Mouse (Mus musculus): ENCODE measurements at regions not wholly inside any gene's neighbourhood (a gene's known extent, or its start where the extent isn't known, plus 50 kb on each side); places are given as distances from the start of the nearest gene placed in this dataset.

GRCm38 (mm10) chr5:27963765-27964164 lies 107.4 kb upstream of the Insig1 start:
- no peak for DNase-seq (ENCODE audit: low spot score in 2 of 2)

DNA sequence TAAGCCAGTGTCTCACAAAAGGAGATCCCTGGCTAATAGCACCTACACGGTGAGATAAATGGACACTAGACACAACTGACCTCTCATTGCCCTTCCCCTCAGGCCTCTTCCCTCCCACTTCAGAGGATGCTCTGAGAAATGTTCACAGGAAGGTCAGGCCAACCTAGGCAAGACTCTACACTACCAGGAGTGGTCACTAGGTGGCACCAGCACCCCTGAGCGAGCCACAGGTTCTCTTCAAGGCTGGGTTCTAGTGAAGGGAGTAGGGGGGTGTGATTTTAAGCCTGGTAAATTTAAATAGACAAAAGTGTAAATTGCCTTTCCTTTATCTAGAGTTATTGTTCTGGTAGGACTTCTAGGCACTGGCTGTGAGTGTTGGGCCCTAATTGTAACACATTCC lies 76.0 kb upstream of the Insig1 start:
- DNase-seq (ENCODE audit: low spot score in 2 of 2), result peak in 1 of 2 experiments; percentile 56

- DNase-seq (ENCODE audit: low spot score in 2 of 2), result no peak
Measured at GRCm38 (mm10) chr5:27997751-27998150, 73.4 kb upstream of the Insig1 start.

DNA sequence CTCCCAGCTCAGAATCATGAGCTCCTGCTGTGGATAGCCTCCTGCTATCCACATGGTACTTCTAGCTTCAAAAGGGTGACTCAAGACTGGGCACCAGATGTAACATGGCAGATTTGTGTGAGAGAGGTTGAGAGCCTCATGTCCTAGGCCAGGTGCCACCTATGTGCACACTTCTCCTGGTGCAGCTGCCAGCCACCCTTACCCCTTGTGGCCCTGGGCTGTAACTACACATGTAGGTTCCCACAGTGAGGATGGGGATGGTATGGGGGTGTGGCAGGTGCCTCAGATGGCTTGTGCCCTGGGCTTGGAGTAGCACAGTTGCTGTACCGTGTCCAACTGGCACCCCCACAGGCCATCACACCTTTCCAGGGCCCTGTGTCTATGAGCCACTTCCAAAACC lies 68.2 kb upstream of the Insig1 start:
- no peak for DNase-seq (ENCODE audit: low spot score in 2 of 2)

GRCm38 (mm10) chr5:28003756-28004486 lies 67.2 kb upstream of the Insig1 start:
- no peak for DNase-seq (ENCODE audit: low spot score in 2 of 2)

DNA sequence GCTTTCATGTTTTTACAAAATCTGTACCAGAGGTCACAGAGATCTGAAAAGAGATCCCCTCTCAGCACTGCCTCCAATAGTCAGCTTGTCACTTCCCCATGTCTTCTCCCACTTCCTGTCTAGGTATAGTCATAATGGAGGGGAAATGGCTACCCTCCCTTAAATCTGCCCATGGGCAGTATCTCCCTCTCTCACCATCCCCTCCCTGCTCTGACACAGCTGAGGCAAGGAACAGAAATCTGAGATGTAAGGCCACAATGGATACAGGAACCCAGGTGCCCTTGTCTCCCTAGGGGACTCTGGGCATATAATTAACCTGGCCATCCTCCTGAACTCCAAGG lies 66.7 kb upstream of the Insig1 start:
- DNase-seq (ENCODE audit: low spot score in 2 of 2), result no peak

DNA sequence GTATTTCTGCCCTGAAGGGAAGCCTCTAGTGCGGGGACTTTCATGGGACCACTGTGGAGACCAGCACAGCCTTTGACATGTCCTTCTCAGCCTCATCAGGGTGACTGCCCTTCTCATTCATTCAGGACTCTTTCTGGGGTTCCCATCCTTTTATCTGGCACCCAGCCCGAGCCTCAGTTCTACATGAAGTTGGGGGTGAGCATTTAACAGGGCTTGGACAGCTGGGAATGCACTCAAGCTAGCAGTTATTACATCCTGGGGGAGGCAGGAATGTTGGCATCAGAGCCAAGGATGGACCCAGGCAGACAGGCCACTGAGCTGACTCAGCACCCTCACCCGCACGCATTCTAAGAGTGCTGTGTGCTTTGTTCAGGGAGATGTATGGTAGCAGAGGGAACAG lies 61.8 kb upstream of the Insig1 start:
- DNase-seq (ENCODE audit: low spot score in 2 of 2), result no peak

- DNase-seq (ENCODE audit: low spot score in 2 of 2), result no peak
Measured at GRCm38 (mm10) chr5:28009871-28010270, 61.3 kb upstream of the Insig1 start.

DNA sequence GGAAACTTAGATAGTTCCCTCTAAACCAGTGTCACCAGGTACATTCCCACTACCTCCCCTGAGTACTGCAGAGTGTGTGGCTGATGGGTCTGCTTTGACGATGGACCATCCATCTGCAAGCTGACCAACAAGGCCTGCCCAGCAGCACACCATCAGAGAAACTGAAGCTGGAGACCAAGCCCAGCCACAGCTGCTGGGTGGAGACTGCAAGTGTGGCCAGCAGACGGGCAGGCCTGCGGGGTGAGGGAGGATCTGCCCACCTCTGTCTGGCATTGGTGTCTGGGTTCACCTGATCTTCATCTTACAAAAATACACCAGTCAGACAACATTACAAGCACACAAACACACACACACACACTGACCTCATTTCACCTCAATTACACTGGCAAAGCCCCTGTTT lies 60.6 kb upstream of the Insig1 start:
- no peak for DNase-seq (ENCODE audit: low spot score in 2 of 2)

GRCm38 (mm10) chr5:28012496-28012895 lies 58.7 kb upstream of the Insig1 start:
- DNase-seq (ENCODE audit: low spot score in 2 of 2), result no peak

GRCm38 (mm10) chr5:28013619-28014273 lies 57.4 kb upstream of the Insig1 start:
- DNase-seq (ENCODE audit: low spot score in 2 of 2), result no peak

GRCm38 (mm10) chr5:28019864-28020263 lies 51.3 kb upstream of the Insig1 start:
- no peak for DNase-seq (ENCODE audit: low spot score in 2 of 2)
